Mouse (Mus musculus): ENCODE measurements around the gene Ripk4. TPM values are rescaled to one million over a fixed set of nuclear protein-coding genes. Genes with fewer than 3 reads are reported as not detected.

Gene Ripk4
- total and polyA plus RNA-seq, 2 experiments from 2014 or later, result 0.53 to 1.4 TPM

- Histone ChIP-seq H3K36me3 (ENCODE audit: insufficient read depth, low read length) (no peaks in the 10 kb centered on the region), H3K4me1 (ENCODE audit: insufficient read depth, low read length) (no peaks in the 10 kb centered on the region), H3K4me3 (ENCODE audit: low read length) (no peak overlapping the region), H3K9ac (replicated peaks; ENCODE audit: low read length) (no peak overlapping the region), H3K27me3 (ENCODE audit: insufficient read depth, low read length) (no peaks in the 10 kb centered on the region), H3K9me3 (ENCODE audit: low read length) (no peaks in the 10 kb centered on the region), H3K4me2 (ENCODE audit: low read depth, low read length) (no peak overlapping the region), H3K27ac (no peak overlapping the region)
- no peak for TF ChIP-seq CTCF (IDR thresholded peaks at IDR 0.05; ENCODE audit: low read depth)
- DNase-seq (ENCODE audit: low spot score) (no peak), ATAC-seq (no peak)
Measured at GRCm38 (mm10) chr16:97719392-97719983, 44.1 kb downstream of the Ripk4 start.

GRCm38 (mm10) chr16:97716567-97716966, 47.0 kb downstream of the Ripk4 start:
- Histone ChIP-seq H3K4me1 (ENCODE audit: insufficient read depth, low read length) (no peaks in the 10 kb centered on the region), H3K27me3 (ENCODE audit: insufficient read depth, low read length) (no peaks in the 10 kb centered on the region), H3K9ac (replicated peaks; ENCODE audit: low read length) (no peak overlapping the region), H3K4me3 (ENCODE audit: low read length) (no peak overlapping the region), H3K4me2 (ENCODE audit: low read depth, low read length) (no peak overlapping the region), H3K9me3 (ENCODE audit: low read length) (no peaks in the 10 kb centered on the region), H3K27ac (no peak overlapping the region), H3K36me3 (ENCODE audit: insufficient read depth, low read length) (no peaks in the 10 kb centered on the region)
- ATAC-seq (no peak), DNase-seq (ENCODE audit: low spot score) (no peak)
- TF ChIP-seq CTCF (IDR thresholded peaks at IDR 0.05; ENCODE audit: low read depth), result no peak
- WGBS, result 87% methylated on average over 6 of the region's 6 CpGs

GRCm38 (mm10) chr16:97712129-97712528, 51.5 kb downstream of the Ripk4 start:
- no peak overlapping the region for H3K27ac ChIP-seq
- H3K4me2 ChIP-seq (ENCODE audit: low read depth, low read length), result no peak overlapping the region
- H3K4me3 ChIP-seq (ENCODE audit: low read length), result no peak overlapping the region
- DNase-seq (ENCODE audit: low spot score) (no peak), ATAC-seq (no peak)
- H3K9ac ChIP-seq (replicated peaks; ENCODE audit: low read length), result no peak overlapping the region
- no peaks in the 10 kb centered on the region for H3K9me3 ChIP-seq (ENCODE audit: low read length)
- TF ChIP-seq CTCF (IDR thresholded peaks at IDR 0.05; ENCODE audit: low read depth), result no peak
- H3K27me3 ChIP-seq (ENCODE audit: insufficient read depth, low read length), result no peaks in the 10 kb centered on the region
- no peaks in the 10 kb centered on the region for H3K4me1 ChIP-seq (ENCODE audit: insufficient read depth, low read length)
- H3K36me3 ChIP-seq (ENCODE audit: insufficient read depth, low read length), result no peaks in the 10 kb centered on the region

- TF ChIP-seq CTCF (IDR thresholded peaks at IDR 0.05; ENCODE audit: low read depth), result no peak
- Histone ChIP-seq H3K27ac (no peak overlapping the region), H3K9ac (replicated peaks; ENCODE audit: low read length) (no peak overlapping the region), H3K4me1 (ENCODE audit: insufficient read depth, low read length) (no peaks in the 10 kb centered on the region), H3K4me3 (ENCODE audit: low read length) (no peak overlapping the region), H3K9me3 (ENCODE audit: low read length) (no peaks in the 10 kb centered on the region), H3K36me3 (ENCODE audit: insufficient read depth, low read length) (no peaks in the 10 kb centered on the region), H3K4me2 (ENCODE audit: low read depth, low read length) (no peak overlapping the region), H3K27me3 (ENCODE audit: insufficient read depth, low read length) (no peaks in the 10 kb centered on the region)
- DNase-seq (ENCODE audit: low spot score), result peak; percentile 54
- WGBS, result 32% methylated on average over 1 of the region's 1 CpGs
- peak; percentile 91 for ATAC-seq
Measured at GRCm38 (mm10) chr16:97701871-97702270, 61.7 kb downstream of the Ripk4 start.

- no peak for DNase-seq (ENCODE audit: low spot score)
- no peaks in the 10 kb centered on the region for H3K9me3 ChIP-seq (ENCODE audit: low read length)
Measured at GRCm38 (mm10) chr16:97697769-97698168, 65.8 kb downstream of the Ripk4 start.

GRCm38 (mm10) chr16:97695709-97696108, 67.9 kb downstream of the Ripk4 start:
- ATAC-seq (no peak), DNase-seq (ENCODE audit: low spot score) (no peak)
- no peaks in the 10 kb centered on the region for H3K9me3 ChIP-seq (ENCODE audit: low read length)
- H3K4me1 ChIP-seq (ENCODE audit: insufficient read depth, low read length), result no peaks in the 10 kb centered on the region
- H3K27ac ChIP-seq, result no peak overlapping the region
- no peak overlapping the region for H3K4me3 ChIP-seq (ENCODE audit: low read length)
- no peak for TF ChIP-seq CTCF (IDR thresholded peaks at IDR 0.05; ENCODE audit: low read depth)
- no peak overlapping the region for H3K4me2 ChIP-seq (ENCODE audit: low read depth, low read length)
- no peaks in the 10 kb centered on the region for H3K27me3 ChIP-seq (ENCODE audit: insufficient read depth, low read length)
- 83% methylated on average over 4 of the region's 4 CpGs for WGBS
- no peak overlapping the region for H3K9ac ChIP-seq (replicated peaks; ENCODE audit: low read length)
- H3K36me3 ChIP-seq (ENCODE audit: insufficient read depth, low read length), result no peaks in the 10 kb centered on the region

More at GRCm38 (mm10) chr16:97697769-97698168, 65.8 kb downstream of the Ripk4 start:
- Histone ChIP-seq H3K4me3 (ENCODE audit: low read length) (no peak overlapping the region), H3K4me2 (ENCODE audit: low read depth, low read length) (no peak overlapping the region), H3K36me3 (ENCODE audit: insufficient read depth, low read length) (no peaks in the 10 kb centered on the region), H3K27me3 (ENCODE audit: insufficient read depth, low read length) (no peaks in the 10 kb centered on the region), H3K27ac (no peak overlapping the region), H3K4me1 (ENCODE audit: insufficient read depth, low read length) (no peaks in the 10 kb centered on the region), H3K9ac (replicated peaks; ENCODE audit: low read length) (no peak overlapping the region)
- TF ChIP-seq CTCF (IDR thresholded peaks at IDR 0.05; ENCODE audit: low read depth), result peak; percentile 26
- no peak for ATAC-seq
- 57% methylated on average over 1 of the region's 1 CpGs for WGBS

Other genes starting within 250 kb of the Ripk4 start
- not detected in 2 replicates for gene Fam3b, start 249.0 kb downstream of the Ripk4 start, total RNA-seq (2014; rRNA removed)
- not detected in 2 replicates for gene Fam3b, start 249.0 kb downstream of the Ripk4 start, polyA plus RNA-seq (2015; fragmentation: Nextera tagmentation; extraction: Ambion mirVana)
- not detected in 2 replicates for gene Tmprss2, start 152.6 kb downstream of the Ripk4 start, total RNA-seq (2014; rRNA removed)
- gene Tmprss2, start 152.6 kb downstream of the Ripk4 start, polyA plus RNA-seq (2015; fragmentation: Nextera tagmentation; extraction: Ambion mirVana), result 0.04 and 0.30 TPM in 2 replicates
- gene Prdm15, start 88.1 kb upstream of the Ripk4 start, total RNA-seq (2014; rRNA removed), result 11.0 and 13.6 TPM in 2 replicates
- gene Prdm15, start 88.1 kb upstream of the Ripk4 start, polyA plus RNA-seq (2015; fragmentation: Nextera tagmentation; extraction: Ambion mirVana), result 4.1 and 5.5 TPM in 2 replicates
- gene C2cd2, start 198.8 kb upstream of the Ripk4 start, total RNA-seq (2014; rRNA removed), result 20.7 and 47.7 TPM in 2 replicates
- 13.5 and 16.8 TPM in 2 replicates for gene C2cd2, start 198.8 kb upstream of the Ripk4 start, polyA plus RNA-seq (2015; fragmentation: Nextera tagmentation; extraction: Ambion mirVana)
- gene Zbtb21, start 198.8 kb upstream of the Ripk4 start, total RNA-seq (2014; rRNA removed), result 28.7 and 42.6 TPM in 2 replicates
- 8.7 TPM in 2 replicates for gene Zbtb21, start 198.8 kb upstream of the Ripk4 start, polyA plus RNA-seq (2015; fragmentation: Nextera tagmentation; extraction: Ambion mirVana)
- gene B230307C23Rik, start 233.5 kb upstream of the Ripk4 start, total RNA-seq (2014; rRNA removed), result 5.5 and 12.1 TPM in 2 replicates
- 15.7 and 21.6 TPM in 2 replicates for gene B230307C23Rik, start 233.5 kb upstream of the Ripk4 start, polyA plus RNA-seq (2015; fragmentation: Nextera tagmentation; extraction: Ambion mirVana)